Mouse (Mus musculus) brain, adult 2 months (tissue): ENCODE data around the gene Rer1.

ENCODE experiments used
- DNase-seq: peaks from one replicate; pipeline ENCODE4 v3.0.0; 2011; ENCODE audit warnings: low read depth, low spot score

Gene Rer1

GRCm38 (mm10) chr4:155075137-155075536 is 11.0 kb downstream of the Rer1 start:
- no peak for DNase-seq

- DNase-seq = no peak
These were observed 11.8 kb downstream of the Rer1 start for GRCm38 (mm10) chr4:155074418-155074817.

- DNase-seq = no peak
These were observed 15.3 kb downstream of the Rer1 start for GRCm38 (mm10) chr4:155070921-155071320.

GRCm38 (mm10) chr4:155070199-155070598 is 16.0 kb downstream of the Rer1 start:
- DNase-seq = no peak

- DNase-seq = peak; percentile 77
These were observed 17.0 kb downstream of the Rer1 start for GRCm38 (mm10) chr4:155069191-155069590.

- no peak for DNase-seq
These were observed 17.7 kb downstream of the Rer1 start for GRCm38 (mm10) chr4:155068357-155068972.

GRCm38 (mm10) chr4:155066834-155067522 is 19.2 kb downstream of the Rer1 start, which contains the start of gene Pex10:
Gene Pex10 (plus strand): TSS chr4:155067016.
- peak; percentile 99 for DNase-seq

- DNase-seq = peak; percentile 97
These were observed 20.0 kb downstream of the Rer1 start for GRCm38 (mm10) chr4:155065970-155066833.

GRCm38 (mm10) chr4:155064474-155064873 is 21.7 kb downstream of the Rer1 start:
- no peak for DNase-seq

- DNase-seq = no peak
These were observed 22.3 kb downstream of the Rer1 start for GRCm38 (mm10) chr4:155063895-155064294.

- no peak for DNase-seq
These were observed 27.9 kb downstream of the Rer1 start for GRCm38 (mm10) chr4:155058325-155058724.

GRCm38 (mm10) chr4:155056724-155057123 is 29.5 kb downstream of the Rer1 start, which contains the start of gene Plch2:
Gene Plch2 (minus strand): TSS chr4:155056784.
- no peak for DNase-seq

GRCm38 (mm10) chr4:155050116-155050515 is 36.1 kb downstream of the Rer1 start:
- DNase-seq = no peak

- peak; percentile 48 for DNase-seq
These were observed 39.5 kb downstream of the Rer1 start for GRCm38 (mm10) chr4:155046636-155047035.

GRCm38 (mm10) chr4:155043289-155043625 is 42.9 kb downstream of the Rer1 start:
- no peak for DNase-seq

GRCm38 (mm10) chr4:155042606-155043288 is 43.4 kb downstream of the Rer1 start:
- peak; percentile 69 for DNase-seq

GRCm38 (mm10) chr4:155040696-155041095 is 45.5 kb downstream of the Rer1 start:
- DNase-seq = peak; percentile 73

GRCm38 (mm10) chr4:155040197-155040596 is 46.0 kb downstream of the Rer1 start:
- DNase-seq = peak; percentile 70

GRCm38 (mm10) chr4:155034787-155035186 is 51.4 kb downstream of the Rer1 start:
- peak; percentile 77 for DNase-seq

- no peak for DNase-seq
These were observed 52.0 kb downstream of the Rer1 start for GRCm38 (mm10) chr4:155034202-155034601.

- no peak for DNase-seq
These were observed 53.1 kb downstream of the Rer1 start for GRCm38 (mm10) chr4:155033115-155033514.
